Mouse (Mus musculus) limb, embryonic 10.5 days (tissue): ENCODE measurements around the gene Pdlim5. TPM values are rescaled to one million over a fixed set of nuclear protein-coding genes. Genes with fewer than 3 reads are reported as not detected.
A peak's percentile ranks its signal among the peaks of the same experiment; 100 is the strongest.

Experiments
- DNase-seq: peaks from one replicate; pipeline ENCODE4 v3.0.0-alpha.2; 2017; ENCODE audit warnings: low spot score
- H3K27ac ChIP-seq: fragments of 300-500 bp; sonication (generic); 2 replicates; pipeline ENCODE4 v1.5.1; 2016; ENCODE audit warnings: mild to moderate bottlenecking
- H3K27me3 ChIP-seq: fragments of 300-500 bp; sonication (generic); 2 replicates; pipeline ENCODE4 v1.6.1; 2016; ENCODE audit warnings: low read depth, mild to moderate bottlenecking; ENCODE audit not compliant: poor library complexity, severe bottlenecking
- H3K36me3 ChIP-seq: fragments of 300-500 bp; sonication (generic); 2 replicates; pipeline ENCODE4 v1.6.1; 2016; ENCODE audit warnings: mild to moderate bottlenecking, moderate library complexity
- H3K4me1 ChIP-seq: fragments of 300-500 bp; sonication (generic); 2 replicates; pipeline ENCODE4 v1.6.1; 2016
- H3K4me3 ChIP-seq: fragments of 300-500 bp; sonication (generic); 2 replicates; pipeline ENCODE4 v1.5.1; 2016; ENCODE audit warnings: mild to moderate bottlenecking, moderate library complexity
- H3K9me3 ChIP-seq: fragments of 300-500 bp; sonication (generic); replicated peaks from 2 replicates; pipeline ENCODE4 v1.6.1; 2016; ENCODE audit warnings: mild to moderate bottlenecking
- WGBS: fragments of 180-500 bp; shearing (Covaris S2); methylation state at CpG from one replicate; pipeline ENCODE4 v1.1.7; 2016; 5-methylcytosine and 5-hydroxymethylcytosine counted together
- polyA plus RNA-seq: library from polyadenylated mRNA; unstranded; fragments of >200 nt; fragmentation: Nextera tagmentation; extraction: Ambion mirVana; gene quantifications from 2 replicates; pipeline ENCODE4 v1.2.1, GENCODE M21; 2016

Pdlim5 gene
- polyA plus RNA-seq, 1 experiment from 2014 or later: 14.1 TPM

DNA sequence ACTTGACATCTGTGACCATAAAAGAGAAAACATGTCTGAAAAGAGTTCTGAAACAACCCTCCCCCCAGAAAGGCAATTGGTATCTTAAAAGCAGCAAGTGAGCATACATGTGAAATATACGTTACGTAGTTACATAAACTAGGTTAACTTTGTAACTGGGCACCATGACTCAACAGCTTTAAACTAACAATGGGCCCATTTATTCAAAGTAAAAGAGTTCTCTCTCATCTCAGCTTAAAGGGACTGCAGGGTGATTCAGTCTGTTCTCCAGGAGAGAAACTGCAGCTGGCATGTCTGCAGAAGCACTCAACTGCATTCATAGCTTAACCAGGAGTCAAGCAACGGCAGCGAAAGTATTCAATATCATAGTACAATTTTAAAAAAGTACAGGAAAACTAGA lies 7.3 kb downstream of the Pdlim5 start:
- Histone ChIP-seq H3K4me1 (peaks cover 18% of the 10 kb centered on the region; the same call in 1 of the 2 replicates), H3K9me3 (no peaks in the 10 kb centered on the region), H3K36me3 (no peaks in the 10 kb centered on the region), H3K27ac (no peak overlapping the region), H3K4me3 (no peak overlapping the region), H3K27me3 (peaks cover 3% of the 10 kb centered on the region; the same call in 1 of the 2 replicates)
- DNase-seq: no peak
- WGBS: 92% methylated on average over 4 of the region's 4 CpGs

DNA sequence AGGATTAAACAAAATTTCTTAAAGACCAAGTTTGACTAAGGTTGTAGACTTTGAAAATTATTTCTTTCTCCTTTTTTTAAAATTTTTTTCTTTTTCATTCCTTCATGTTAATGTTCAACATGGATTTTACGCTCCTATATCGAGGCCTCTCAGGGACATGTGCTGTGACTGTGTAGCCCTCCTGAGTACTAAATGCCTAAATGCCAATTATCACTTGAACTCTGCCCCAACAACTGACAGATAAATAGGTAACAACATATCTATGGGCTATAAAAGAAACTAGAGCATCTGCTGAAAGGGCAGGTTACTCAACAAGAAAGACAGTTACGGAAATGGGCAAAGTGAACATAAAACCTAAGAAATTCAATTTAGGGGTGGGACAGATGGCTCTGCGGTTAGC lies 9.0 kb downstream of the Pdlim5 start:
- 87% methylated on average over 4 of the region's 4 CpGs for WGBS
- no peaks in the 10 kb centered on the region for H3K27me3 ChIP-seq
- H3K4me3 ChIP-seq: no peak overlapping the region
- H3K36me3 ChIP-seq: no peaks in the 10 kb centered on the region
- no peak for DNase-seq
- H3K27ac ChIP-seq: no peak overlapping the region
- H3K4me1 ChIP-seq: peaks cover 18% of the 10 kb centered on the region; the same call in 1 of the 2 replicates
- no peaks in the 10 kb centered on the region for H3K9me3 ChIP-seq

DNA sequence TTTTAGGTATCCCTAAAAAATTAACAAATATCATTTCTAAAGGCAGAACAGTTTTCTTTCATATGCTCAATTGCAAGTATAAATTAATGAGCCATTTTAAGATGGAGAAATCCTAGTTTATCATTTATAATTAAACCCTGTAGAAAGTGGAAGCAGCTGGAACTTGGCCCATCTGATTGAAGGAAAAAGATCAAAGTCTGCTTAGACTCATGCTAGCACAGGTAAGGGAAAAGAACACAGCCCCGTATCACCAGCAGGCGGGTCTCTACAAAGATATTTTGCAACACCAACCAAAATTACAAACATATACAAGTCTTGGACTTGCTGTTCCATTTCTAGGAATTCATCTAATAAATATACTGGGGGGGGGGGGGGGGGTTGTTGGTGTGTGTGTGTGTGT lies 9.8 kb downstream of the Pdlim5 start:
- WGBS: 88% methylated on average over 2 of the region's 2 CpGs
- no peaks in the 10 kb centered on the region for H3K27me3 ChIP-seq
- no peak for DNase-seq
- peaks cover 18% of the 10 kb centered on the region; the same call in 1 of the 2 replicates for H3K4me1 ChIP-seq
- no peaks in the 10 kb centered on the region for H3K36me3 ChIP-seq
- H3K27ac ChIP-seq: no peak overlapping the region
- H3K9me3 ChIP-seq: no peaks in the 10 kb centered on the region
- no peak overlapping the region for H3K4me3 ChIP-seq

DNA sequence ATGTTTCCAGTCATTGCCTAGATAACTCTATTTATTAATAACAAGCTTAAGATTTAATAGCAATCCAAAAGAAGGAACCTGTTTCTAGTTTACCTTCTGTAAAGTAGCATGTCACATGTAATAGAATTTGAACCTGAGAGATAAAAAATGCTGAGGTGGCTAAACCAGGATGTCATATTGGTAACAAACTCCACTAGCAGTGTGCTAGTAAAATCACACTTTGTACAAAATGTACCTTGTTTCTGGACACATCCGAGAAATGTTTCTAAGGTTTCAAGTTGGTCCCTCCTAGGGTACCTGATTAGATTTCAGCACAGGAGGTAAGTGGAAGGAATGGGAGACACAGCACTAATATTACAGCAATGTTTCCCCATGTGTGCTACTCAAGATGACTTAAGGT lies 18.9 kb downstream of the Pdlim5 start:
- WGBS: 87% methylated on average over 1 of the region's 1 CpGs
- no peak overlapping the region for H3K27ac ChIP-seq
- no peaks in the 10 kb centered on the region for H3K9me3 ChIP-seq
- DNase-seq: no peak
- no peaks in the 10 kb centered on the region for H3K27me3 ChIP-seq
- peaks cover 24% of the 10 kb centered on the region for H3K4me1 ChIP-seq
- no peaks in the 10 kb centered on the region for H3K36me3 ChIP-seq
- no peak overlapping the region for H3K4me3 ChIP-seq

DNA sequence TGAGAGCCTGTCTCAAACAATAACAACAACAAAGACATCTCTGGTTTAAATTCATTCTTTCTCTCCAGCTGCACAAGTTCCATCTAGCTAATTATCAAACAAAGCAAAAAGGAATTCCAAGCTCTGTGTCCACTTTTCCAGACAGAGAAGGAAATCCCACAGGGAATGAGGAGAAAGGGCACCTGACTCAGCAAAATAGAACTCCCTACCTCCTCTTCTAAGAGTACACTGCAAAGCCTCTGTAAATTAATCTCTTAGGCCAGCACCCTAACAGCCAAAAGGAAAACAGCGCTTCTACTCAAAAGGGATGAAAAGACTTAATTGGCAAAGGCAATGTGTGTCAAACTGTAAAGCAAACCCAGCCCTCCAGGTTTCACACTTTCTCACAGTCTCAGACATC lies 20.4 kb downstream of the Pdlim5 start:
- no peaks in the 10 kb centered on the region for H3K27me3 ChIP-seq
- 21% methylated on average over 1 of the region's 1 CpGs for WGBS
- no peak for DNase-seq
- peaks cover 24% of the 10 kb centered on the region for H3K4me1 ChIP-seq
- H3K4me3 ChIP-seq: no peak overlapping the region
- no peaks in the 10 kb centered on the region for H3K36me3 ChIP-seq
- no peak overlapping the region for H3K27ac ChIP-seq
- no peaks in the 10 kb centered on the region for H3K9me3 ChIP-seq

GRCm38 (mm10) chr3:142372465-142373147 lies 22.9 kb downstream of the Pdlim5 start:
- Histone ChIP-seq H3K36me3 (no peaks in the 10 kb centered on the region), H3K9me3 (no peaks in the 10 kb centered on the region), H3K27me3 (no peaks in the 10 kb centered on the region), H3K4me3 (no peak overlapping the region), H3K27ac (no peak overlapping the region), H3K4me1 (peaks cover 24% of the 10 kb centered on the region)
- WGBS: 92% methylated on average over 6 of the region's 6 CpGs
- DNase-seq: no peak

- Histone ChIP-seq H3K4me3 (no peak overlapping the region), H3K27me3 (no peaks in the 10 kb centered on the region), H3K9me3 (no peaks in the 10 kb centered on the region), H3K27ac (no peak overlapping the region), H3K36me3 (no peaks in the 10 kb centered on the region), H3K4me1 (peaks cover 4% of the 10 kb centered on the region; the same call in 1 of the 2 replicates)
- DNase-seq: no peak
- 91% methylated on average over 9 of the region's 9 CpGs for WGBS
Observed at GRCm38 (mm10) chr3:142368411-142368810, 27.1 kb downstream of the Pdlim5 start.

DNA sequence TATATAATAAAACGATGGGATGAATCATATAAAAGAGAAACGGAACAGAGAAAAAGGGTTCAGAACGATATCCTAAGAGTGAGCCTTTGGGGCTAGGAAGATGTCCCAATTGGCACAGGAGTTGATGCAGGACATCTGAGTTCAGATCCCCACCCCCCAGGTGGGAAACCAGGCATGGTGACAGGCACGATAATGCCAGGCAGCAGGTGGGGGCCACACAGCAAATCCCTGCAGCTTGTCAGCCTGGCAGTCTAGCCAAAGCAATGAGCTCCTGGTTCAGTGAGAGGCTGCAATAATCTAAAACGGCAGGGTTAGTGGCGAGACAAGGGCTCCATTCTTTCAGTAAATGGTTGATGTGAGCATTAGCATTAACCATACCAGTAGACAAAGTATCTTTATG lies 33.4 kb downstream of the Pdlim5 start:
- Histone ChIP-seq H3K36me3 (no peaks in the 10 kb centered on the region), H3K27me3 (no peaks in the 10 kb centered on the region), H3K4me3 (no peak overlapping the region), H3K27ac (no peak overlapping the region), H3K4me1 (no peaks in the 10 kb centered on the region), H3K9me3 (no peaks in the 10 kb centered on the region)
- no peak for DNase-seq
- WGBS: 84% methylated on average over 6 of the region's 6 CpGs

DNA sequence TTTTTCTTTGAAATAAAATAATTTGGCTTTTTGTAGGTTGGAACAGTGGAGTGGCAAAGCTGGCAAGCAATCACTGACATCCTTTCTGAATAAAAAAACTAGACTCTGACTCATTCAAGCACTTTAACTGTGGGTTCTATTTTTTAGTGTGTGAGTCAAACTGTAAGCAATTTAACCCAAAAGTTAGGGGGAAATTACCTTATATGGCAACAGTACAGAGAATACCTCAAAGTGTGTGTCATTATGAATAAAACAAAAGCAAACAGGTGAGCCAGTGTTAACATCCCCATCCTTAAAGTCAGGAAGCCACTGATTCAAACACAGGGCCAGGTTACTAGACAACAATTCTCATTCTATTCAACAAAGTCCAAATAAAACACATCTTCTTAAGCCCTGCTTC lies 36.5 kb downstream of the Pdlim5 start:
- no peak for DNase-seq
- Histone ChIP-seq H3K36me3 (no peaks in the 10 kb centered on the region), H3K27ac (no peak overlapping the region), H3K4me3 (no peak overlapping the region), H3K9me3 (no peaks in the 10 kb centered on the region), H3K27me3 (0 out of 2 replicates have a peak, but pooled peaks cover 9% of the 10 kb centered on the region), H3K4me1 (no peaks in the 10 kb centered on the region)

GRCm38 (mm10) chr3:142356661-142357060 lies 38.8 kb downstream of the Pdlim5 start:
- no peak for DNase-seq
- Histone ChIP-seq H3K4me3 (no peak overlapping the region), H3K4me1 (no peaks in the 10 kb centered on the region), H3K36me3 (no peaks in the 10 kb centered on the region), H3K27me3 (peaks cover 12% of the 10 kb centered on the region; the same call in 1 of the 2 replicates), H3K27ac (no peak overlapping the region), H3K9me3 (no peaks in the 10 kb centered on the region)
- 85% methylated on average over 4 of the region's 4 CpGs for WGBS

DNA sequence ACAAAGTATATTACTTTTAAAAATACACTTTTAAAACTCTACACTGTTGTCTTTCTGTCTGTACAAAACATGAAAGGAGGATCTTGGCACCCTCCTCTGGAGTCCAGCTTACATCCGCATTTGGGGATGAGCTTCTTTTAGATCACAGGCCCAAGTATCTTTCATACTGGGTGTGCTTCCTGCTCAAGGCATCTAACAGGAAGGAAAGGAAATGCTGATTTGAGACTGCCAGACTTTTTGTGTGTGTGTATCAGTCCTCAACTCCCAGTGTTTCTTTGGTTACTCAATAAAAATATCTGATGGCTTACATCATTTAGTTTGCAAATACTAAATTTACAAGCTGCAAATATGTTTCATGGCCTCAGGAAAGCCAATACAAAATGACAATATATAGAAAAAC lies 42.3 kb downstream of the Pdlim5 start:
- no peak overlapping the region for H3K27ac ChIP-seq
- no peaks in the 10 kb centered on the region for H3K9me3 ChIP-seq
- WGBS: 85% methylated on average over 1 of the region's 1 CpGs
- no peak overlapping the region for H3K4me3 ChIP-seq
- peaks cover 7% of the 10 kb centered on the region for H3K36me3 ChIP-seq
- no peak for DNase-seq
- H3K27me3 ChIP-seq: peaks cover 20% of the 10 kb centered on the region; the same call in 1 of the 2 replicates
- H3K4me1 ChIP-seq: peaks cover 21% of the 10 kb centered on the region

DNA sequence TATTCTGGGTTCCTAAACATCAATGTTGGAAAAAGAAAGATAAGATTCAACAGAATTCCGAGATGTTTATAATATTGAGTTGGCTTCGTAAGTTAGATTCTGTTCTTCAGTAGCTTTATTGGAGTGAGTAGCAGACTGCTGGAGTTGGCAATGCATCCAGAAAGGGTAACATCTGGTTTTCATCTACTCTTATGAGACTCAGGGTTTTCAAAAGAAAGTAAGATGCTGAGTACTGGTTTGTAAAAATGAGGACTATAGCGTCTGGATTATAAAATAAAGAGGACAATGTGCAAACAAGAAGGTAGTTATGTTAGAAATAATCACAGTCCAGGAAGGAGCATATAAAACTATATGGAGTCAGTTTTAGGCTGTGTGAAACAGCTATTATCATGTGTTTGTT lies 45.0 kb downstream of the Pdlim5 start:
- H3K27ac ChIP-seq: no peak overlapping the region
- peaks cover 30% of the 10 kb centered on the region for H3K4me1 ChIP-seq
- H3K36me3 ChIP-seq: peaks cover 8% of the 10 kb centered on the region
- no peak overlapping the region for H3K4me3 ChIP-seq
- 40% methylated on average over 3 of the region's 3 CpGs for WGBS
- peaks cover 20% of the 10 kb centered on the region; the same call in 1 of the 2 replicates for H3K27me3 ChIP-seq
- H3K9me3 ChIP-seq: no peaks in the 10 kb centered on the region
- DNase-seq: no peak

GRCm38 (mm10) chr3:142348816-142349631 lies 46.5 kb downstream of the Pdlim5 start:
- Histone ChIP-seq H3K4me1 (peaks cover 34% of the 10 kb centered on the region), H3K27ac (peak overlapping the region; percentile 36; the same call in 1 of the 2 replicates), H3K4me3 (no peak overlapping the region), H3K36me3 (peaks cover 8% of the 10 kb centered on the region), H3K9me3 (no peaks in the 10 kb centered on the region), H3K27me3 (peaks cover 11% of the 10 kb centered on the region; the same call in 1 of the 2 replicates)
- DNase-seq: no peak
- 84% methylated on average over 5 of the region's 5 CpGs for WGBS
